Mouse (Mus musculus) MEL (cell line): ENCODE measurements around the gene Ube2q1. TPM values are rescaled to one million over a fixed set of nuclear protein-coding genes. Genes with fewer than 3 reads are reported as not detected.

ENCODE experiments used
- DNase-seq: peaks from one replicate; pipeline ENCODE4 v3.0.0; 2011; ENCODE audit warnings: low read depth, low spot score
- H3K27ac ChIP-seq: 2 replicates; pipeline ENCODE4 v1.5.1; 2012; ENCODE audit warnings: low read depth, mild to moderate bottlenecking, control low read depth, low read length, moderate library complexity; ENCODE audit not compliant: control insufficient read depth
- H3K27me3 ChIP-seq, 2 experiments: fragments of 150-350 bp in 1 of 2; sonication (generic) in 1 of 2; 2 replicates each; pipeline ENCODE4 v1.6.1; 2012; ENCODE audit warnings: low read length in 2 of 2, mild to moderate bottlenecking in 2 of 2, improper control_type of control experiment in 1 of 2, moderate library complexity in 1 of 2; ENCODE audit not compliant: insufficient read depth in 2 of 2, control insufficient read depth in 1 of 2
- H3K36me3 ChIP-seq, 2 experiments: 2 replicates each; pipeline ENCODE4 v1.6.1; 2012 to 2014; ENCODE audit warnings: low read length in 2 of 2, improper control_type of control experiment in 1 of 2, inconsistent platforms in 1 of 2, mild to moderate bottlenecking in 1 of 2; ENCODE audit not compliant: insufficient read depth in 2 of 2, control insufficient read depth in 1 of 2
- H3K4me1 ChIP-seq, 2 experiments: fragments of 150-350 bp in 1 of 2; sonication (generic) in 1 of 2; 2 replicates each; pipeline ENCODE4 v1.6.1; 2012; ENCODE audit warnings: low read length in 2 of 2, improper control_type of control experiment in 1 of 2, mild to moderate bottlenecking in 1 of 2; ENCODE audit not compliant: insufficient read depth in 2 of 2, control insufficient read depth in 1 of 2
- H3K4me3 ChIP-seq, 2 experiments: fragments of 150-350 bp in 1 of 2; sonication (generic) in 1 of 2; 2 replicates each; pipeline ENCODE4 v1.5.1; 2012; ENCODE audit warnings: low read depth in 2 of 2, low read length in 2 of 2, mild to moderate bottlenecking in 2 of 2, moderate library complexity in 2 of 2, control low read depth in 1 of 2, improper control_type of control experiment in 1 of 2; ENCODE audit not compliant: control insufficient read depth in 1 of 2, insufficient read depth in 1 of 2
- H3K79me2 ChIP-seq: 2 replicates; pipeline ENCODE4 v1.6.1; 2012; ENCODE audit warnings: mild to moderate bottlenecking, low read length, moderate library complexity; ENCODE audit not compliant: control insufficient read depth, poor library complexity, insufficient read depth
- H3K9ac ChIP-seq: 2 replicates; pipeline ENCODE4 v1.6.1; 2012; ENCODE audit warnings: low read depth, mild to moderate bottlenecking, control low read depth, low read length, moderate library complexity; ENCODE audit not compliant: control insufficient read depth, poor library complexity, severe bottlenecking
- H3K9me3 ChIP-seq: fragments of 150-350 bp; sonication (generic); replicated peaks from 2 replicates; pipeline ENCODE4 v1.6.1; 2012; ENCODE audit warnings: mild to moderate bottlenecking, low read length, improper control_type of control experiment, moderate library complexity; ENCODE audit not compliant: insufficient read depth
- BHLHE40 ChIP-seq: IDR thresholded peaks from 2 replicates; pipeline ENCODE4 v1.6.1; 2012; ENCODE audit warnings: low read depth, mild to moderate bottlenecking, inconsistent platforms, low read length, improper control_type of control experiment, borderline replicate concordance
- CHD1 ChIP-seq: IDR thresholded peaks from 2 replicates; pipeline ENCODE4 v1.6.1; 2012; ENCODE audit warnings: low read depth, mild to moderate bottlenecking, inconsistent platforms, low read length, improper control_type of control experiment
- CHD2 ChIP-seq: IDR thresholded peaks from 2 replicates; pipeline ENCODE4 v1.6.1; 2011; ENCODE audit warnings: low read length, improper control_type of control experiment
- ELF1 ChIP-seq: IDR thresholded peaks from 2 replicates; pipeline ENCODE4 v1.6.1; 2014; ENCODE audit warnings: low read depth, mild to moderate bottlenecking, inconsistent platforms, low read length, improper control_type of control experiment, moderate library complexity
- ETS1 ChIP-seq: IDR thresholded peaks from 2 replicates; pipeline ENCODE4 v1.6.1; 2012; ENCODE audit warnings: low read depth, mild to moderate bottlenecking, inconsistent platforms, low read length, improper control_type of control experiment, moderate library complexity
- GATA1 ChIP-seq: IDR thresholded peaks from 2 replicates; pipeline ENCODE4 v1.6.1; 2011; ENCODE audit warnings: low read depth, low read length, improper control_type of control experiment
- JUND ChIP-seq: IDR thresholded peaks from 2 replicates; pipeline ENCODE4 v1.6.1; 2011; ENCODE audit warnings: low read depth, mild to moderate bottlenecking, improper control_type of control experiment, low read length
- KAT2A ChIP-seq: conservative IDR thresholded peaks from 2 replicates; pipeline ENCODE4 v1.6.1; 2012; ENCODE audit warnings: low read depth, low read length, improper control_type of control experiment, inconsistent platforms
- MEF2A ChIP-seq: IDR thresholded peaks from 2 replicates; pipeline ENCODE4 v1.6.1; 2014; ENCODE audit warnings: low read depth, mild to moderate bottlenecking, inconsistent platforms, low read length, improper control_type of control experiment; ENCODE audit not compliant: poor library complexity, insufficient replicate concordance, severe bottlenecking; ENCODE audit errors: extremely low read depth
- NRF1 ChIP-seq: IDR thresholded peaks from 2 replicates; pipeline ENCODE4 v1.6.1; 2014; ENCODE audit warnings: low read depth, mild to moderate bottlenecking, inconsistent platforms, low read length, improper control_type of control experiment, moderate library complexity; ENCODE audit not compliant: poor library complexity, insufficient read depth, severe bottlenecking
- POLR2A ChIP-seq, 2 experiments: IDR thresholded peaks; 2 replicates each; pipeline ENCODE4 v1.6.1; 2011 to 2012; ENCODE audit warnings: low read length in 2 of 2, mild to moderate bottlenecking in 2 of 2, control low read depth in 1 of 2, improper control_type of control experiment in 1 of 2, low read depth in 1 of 2, moderate library complexity in 1 of 2; ENCODE audit not compliant: control insufficient read depth in 1 of 2, insufficient read depth in 1 of 2, poor library complexity in 1 of 2
- RCOR1 ChIP-seq: IDR thresholded peaks from 2 replicates; pipeline ENCODE4 v1.6.1; 2012; ENCODE audit warnings: low read depth, mild to moderate bottlenecking, inconsistent platforms, low read length, improper control_type of control experiment
- SMC3 ChIP-seq: IDR thresholded peaks from 2 replicates; pipeline ENCODE4 v1.6.1; 2011; ENCODE audit warnings: low read depth, low read length, improper control_type of control experiment
- TBP ChIP-seq: IDR thresholded peaks from 2 replicates; pipeline ENCODE4 v1.8.0; 2011; ENCODE audit warnings: low read depth, low read length, improper control_type of control experiment
- USF1 ChIP-seq: IDR thresholded peaks from 2 replicates; pipeline ENCODE4 v1.6.1; 2014; ENCODE audit warnings: low read depth, mild to moderate bottlenecking, inconsistent platforms, low read length, improper control_type of control experiment, moderate library complexity
- ZKSCAN1 ChIP-seq: IDR thresholded peaks from 2 replicates; pipeline ENCODE4 v1.6.1; 2012; ENCODE audit warnings: low read depth, mild to moderate bottlenecking, inconsistent platforms, low read length, improper control_type of control experiment, moderate library complexity
- ZNF384 ChIP-seq: IDR thresholded peaks from 2 replicates; pipeline ENCODE4 v1.6.1; 2012; ENCODE audit warnings: low read depth, mild to moderate bottlenecking, inconsistent platforms, low read length, improper control_type of control experiment
- polyA plus RNA-seq, 2 experiments: library from polyadenylated mRNA; stranded (reverse) in 1 of 2; unstranded in 1 of 2; fragments of >175 nt in 1 of 2; fragments of >200 nt in 1 of 2; gene quantifications; 2 replicates each; pipeline versions ENCODE4 v1.2.1 to v1.2.4; 2012; ENCODE audit warnings: low replicate concordance in 2 of 2, low read depth in 1 of 2; ENCODE audit not compliant: insufficient read length in 2 of 2, insufficient read depth in 1 of 2, missing spikeins in 1 of 2
- total RNA-seq: library from RNA; depleted of rRNA; stranded (reverse); fragments of 300-350 nt; gene quantifications from 2 replicates; pipeline ENCODE4 v1.2.3, GENCODE M21; 2012

Ube2q1 gene
- total and polyA plus RNA-seq, 3 experiments, result 73.8 to 162 (median 89.0) TPM

GRCm38 (mm10) chr3:89802876-89803275 is 29.5 kb downstream of the Ube2q1 start:
- Histone ChIP-seq H3K4me3 (no peak overlapping the region), H3K27ac (no peak overlapping the region), H3K36me3 (peaks cover 0 to 2% of the 10 kb centered on the region in 2 experiments; a peak in 2 of 4 replicates), H3K4me1 (peaks cover 0 to 3% of the 10 kb centered on the region in 2 experiments; a peak in 2 of 4 replicates), H3K9ac (no peak overlapping the region), H3K27me3 (no peaks in the 10 kb centered on the region), H3K9me3 (no peaks in the 10 kb centered on the region), H3K79me2 (no peaks in the 10 kb centered on the region)
- TF ChIP-seq ZNF384 (no peak), ELF1 (no peak), CHD2 (no peak)
- no peak for DNase-seq

- Histone ChIP-seq H3K79me2 (no peaks in the 10 kb centered on the region), H3K27ac (no peak overlapping the region), H3K9me3 (no peaks in the 10 kb centered on the region), H3K4me1 (peaks cover 2 to 14% of the 10 kb centered on the region in 2 experiments; a peak in 3 of 4 replicates), H3K36me3 (peaks cover 0 to 8% of the 10 kb centered on the region in 2 experiments; a peak in 2 of 4 replicates)
- no peak for TF ChIP-seq ZKSCAN1
- TF ChIP-seq GATA1, result no peak
- no peak for TF ChIP-seq CHD1
- no peak for TF ChIP-seq ELF1
- TF ChIP-seq MEF2A, result no peak
- TF ChIP-seq BHLHE40, result no peak
- TF ChIP-seq RCOR1, result no peak
- no peak for TF ChIP-seq POLR2A (IDR thresholded peaks at IDR 0.05; ENCODE audit: control insufficient read depth in 1 of 2, insufficient read depth in 1 of 2, low read depth in 1 of 2, low read length in 2 of 2, poor library complexity in 1 of 2)
- no peak for TF ChIP-seq NRF1
- no peak for TF ChIP-seq ZNF384
- no peak for TF ChIP-seq KAT2A
- TF ChIP-seq ETS1, result no peak
- TF ChIP-seq USF1, result no peak
- TF ChIP-seq TBP, result no peak
- no peak for TF ChIP-seq SMC3
- no peak for TF ChIP-seq JUND
- TF ChIP-seq, all 39 proteins: peak for 0
- Histone ChIP-seq H3K27me3 (no peaks in the 10 kb centered on the region), H3K9ac (no peak overlapping the region), H3K4me3 (no peak overlapping the region)
- DNase-seq, result no peak
Observed at GRCm38 (mm10) chr3:89805179-89805578, 31.8 kb downstream of the Ube2q1 start.
